Mouse (Mus musculus): Measurements from ENCODE around the gene Ap1b1. TPM values are rescaled to one million over a fixed set of nuclear protein-coding genes. Genes with fewer than 3 reads are reported as not detected.

The Ap1b1 gene
- polyA plus RNA-seq, 1 experiment: 140 TPM

DNA sequence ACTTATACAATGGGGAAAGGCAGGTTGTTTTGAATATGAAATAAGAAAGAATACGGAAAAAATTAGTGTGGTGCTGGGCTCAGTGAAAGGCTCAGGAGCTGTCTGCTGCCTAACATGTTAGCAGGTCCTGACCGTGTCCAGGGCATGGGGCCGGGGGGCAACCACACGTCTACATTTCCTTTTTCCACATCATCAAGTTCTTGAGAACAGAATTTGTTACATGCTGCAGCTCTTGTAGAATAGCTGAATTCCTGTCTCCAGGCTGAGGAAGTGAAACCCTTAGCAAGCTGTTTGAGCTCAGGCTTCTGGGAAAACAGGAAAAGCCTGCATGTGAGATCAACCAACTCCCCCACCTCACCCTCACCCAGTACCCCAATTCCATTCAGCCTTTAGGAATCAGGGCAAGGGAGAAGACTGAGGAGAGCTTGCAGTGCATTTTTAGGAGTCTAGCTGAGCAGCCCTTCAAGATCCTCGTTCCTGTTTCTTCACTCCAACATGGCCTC lies 25.6 kb downstream of the Ap1b1 start:
- Histone ChIP-seq H3K36me3 (ENCODE audit: control insufficient read depth, insufficient read depth, low read length) (peaks cover 63% of the 10 kb centered on the region), H3K27ac (ENCODE audit: control insufficient read depth, insufficient read depth, low read length) (no peak overlapping the region), H3K4me1 (replicated peaks; ENCODE audit: control insufficient read depth, insufficient read depth, low read length) (no peaks in the 10 kb centered on the region; the same call in 1 of the 2 replicates), H3K4me3 (ENCODE audit: control insufficient read depth, insufficient read depth, low read length) (no peak overlapping the region), H3K27me3 (ENCODE audit: control insufficient read depth, insufficient read depth, low read length) (no peaks in the 10 kb centered on the region)
- WGBS: 93% methylated on average over 5 of the region's 5 CpGs
- no peak for TF ChIP-seq POLR2A (IDR thresholded peaks at IDR 0.05; ENCODE audit: control insufficient read depth, extremely low read depth, insufficient read depth, low read length, poor library complexity)
- TF ChIP-seq CTCF (IDR thresholded peaks at IDR 0.05; ENCODE audit: borderline replicate concordance, control insufficient read depth, extremely low read depth, insufficient read depth, low read length, poor library complexity): no peak
- no peak for DNase-seq

DNA sequence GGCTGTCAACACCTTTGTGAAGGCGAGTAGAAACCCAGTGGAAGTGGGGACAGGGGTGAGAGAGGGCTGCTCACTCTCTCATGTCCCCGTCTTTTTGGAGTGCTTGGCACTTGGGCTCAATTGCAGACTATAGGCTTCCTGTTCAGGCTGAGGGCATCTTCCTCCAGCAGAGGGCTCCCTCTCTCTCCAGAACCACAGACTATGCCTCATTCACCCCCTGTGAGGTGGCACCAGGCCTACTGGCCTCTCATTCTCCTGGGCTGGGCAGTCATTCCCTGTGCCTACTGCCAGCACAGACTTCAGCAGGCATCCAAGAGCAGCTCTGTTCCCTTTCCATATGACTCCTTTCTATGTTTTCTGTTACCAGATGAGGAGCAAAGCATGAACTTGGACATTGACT lies 29.1 kb downstream of the Ap1b1 start:
- peak; percentile 54 for DNase-seq
- H3K27me3 ChIP-seq (ENCODE audit: control insufficient read depth, insufficient read depth, low read length): no peaks in the 10 kb centered on the region
- H3K27ac ChIP-seq (ENCODE audit: control insufficient read depth, insufficient read depth, low read length): no peak overlapping the region
- 71% methylated on average over 2 of the region's 2 CpGs for WGBS
- peaks cover 85% of the 10 kb centered on the region for H3K36me3 ChIP-seq (ENCODE audit: control insufficient read depth, insufficient read depth, low read length)
- no peak for TF ChIP-seq POLR2A (IDR thresholded peaks at IDR 0.05; ENCODE audit: control insufficient read depth, extremely low read depth, insufficient read depth, low read length, poor library complexity)
- TF ChIP-seq CTCF (IDR thresholded peaks at IDR 0.05; ENCODE audit: borderline replicate concordance, control insufficient read depth, extremely low read depth, insufficient read depth, low read length, poor library complexity): peak; percentile 61; the same call in 1 of the 2 replicates
- H3K4me3 ChIP-seq (ENCODE audit: control insufficient read depth, insufficient read depth, low read length): no peak overlapping the region
- H3K4me1 ChIP-seq (replicated peaks; ENCODE audit: control insufficient read depth, insufficient read depth, low read length): no peaks in the 10 kb centered on the region; the same call in 1 of the 2 replicates

- no peaks in the 10 kb centered on the region; the same call in 1 of the 2 replicates for H3K4me1 ChIP-seq (replicated peaks; ENCODE audit: control insufficient read depth, insufficient read depth, low read length)
- no peak overlapping the region for H3K27ac ChIP-seq (ENCODE audit: control insufficient read depth, insufficient read depth, low read length)
- peaks cover 84% of the 10 kb centered on the region for H3K36me3 ChIP-seq (ENCODE audit: control insufficient read depth, insufficient read depth, low read length)
- WGBS: 96% methylated on average over 5 of the region's 5 CpGs
- TF ChIP-seq POLR2A (IDR thresholded peaks at IDR 0.05; ENCODE audit: control insufficient read depth, extremely low read depth, insufficient read depth, low read length, poor library complexity): no peak
- TF ChIP-seq CTCF (IDR thresholded peaks at IDR 0.05; ENCODE audit: borderline replicate concordance, control insufficient read depth, extremely low read depth, insufficient read depth, low read length, poor library complexity): no peak
- DNase-seq: no peak
- H3K4me3 ChIP-seq (ENCODE audit: control insufficient read depth, insufficient read depth, low read length): no peak overlapping the region
- no peaks in the 10 kb centered on the region for H3K27me3 ChIP-seq (ENCODE audit: control insufficient read depth, insufficient read depth, low read length)
Observed at GRCm38 (mm10) chr11:5016286-5016685, 29.7 kb downstream of the Ap1b1 start.

GRCm38 (mm10) chr11:5017506-5017905 lies 30.9 kb downstream of the Ap1b1 start:
- Histone ChIP-seq H3K27ac (ENCODE audit: control insufficient read depth, insufficient read depth, low read length) (no peak overlapping the region), H3K4me1 (replicated peaks; ENCODE audit: control insufficient read depth, insufficient read depth, low read length) (no peaks in the 10 kb centered on the region; the same call in 1 of the 2 replicates), H3K27me3 (ENCODE audit: control insufficient read depth, insufficient read depth, low read length) (no peaks in the 10 kb centered on the region), H3K4me3 (ENCODE audit: control insufficient read depth, insufficient read depth, low read length) (no peak overlapping the region), H3K36me3 (ENCODE audit: control insufficient read depth, insufficient read depth, low read length) (peaks cover 79% of the 10 kb centered on the region)
- TF ChIP-seq CTCF (IDR thresholded peaks at IDR 0.05; ENCODE audit: borderline replicate concordance, control insufficient read depth, extremely low read depth, insufficient read depth, low read length, poor library complexity): no peak
- no peak for TF ChIP-seq POLR2A (IDR thresholded peaks at IDR 0.05; ENCODE audit: control insufficient read depth, extremely low read depth, insufficient read depth, low read length, poor library complexity)
- DNase-seq: no peak
- WGBS: 90% methylated on average over 6 of the region's 6 CpGs

DNA sequence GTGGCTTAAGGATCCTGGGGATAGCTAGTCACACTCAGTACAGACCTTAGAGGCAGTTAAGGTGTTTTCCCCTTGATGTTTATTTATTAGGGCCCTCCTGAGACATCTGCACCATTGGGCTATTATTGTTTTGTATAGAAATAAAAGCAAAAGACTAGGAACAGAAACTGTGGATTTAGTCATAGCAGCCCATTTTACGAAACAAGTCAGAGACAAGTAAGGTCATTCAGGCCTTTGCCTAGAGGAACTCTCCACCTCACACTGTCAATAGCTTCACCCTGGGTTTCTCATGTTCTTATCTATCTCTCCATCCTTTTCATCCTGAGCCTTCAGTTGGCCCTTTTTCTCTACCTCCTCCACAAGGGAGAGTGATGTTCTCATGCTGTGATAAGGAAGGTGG lies 38.5 kb downstream of the Ap1b1 start:
- no peak for DNase-seq
- Histone ChIP-seq H3K27me3 (ENCODE audit: control insufficient read depth, insufficient read depth, low read length) (no peaks in the 10 kb centered on the region), H3K4me1 (replicated peaks; ENCODE audit: control insufficient read depth, insufficient read depth, low read length) (no peaks in the 10 kb centered on the region), H3K4me3 (ENCODE audit: control insufficient read depth, insufficient read depth, low read length) (no peak overlapping the region), H3K27ac (ENCODE audit: control insufficient read depth, insufficient read depth, low read length) (no peak overlapping the region), H3K36me3 (ENCODE audit: control insufficient read depth, insufficient read depth, low read length) (peaks cover 67% of the 10 kb centered on the region)
- WGBS: 94% methylated on average over 1 of the region's 1 CpGs
- no peak for TF ChIP-seq CTCF (IDR thresholded peaks at IDR 0.05; ENCODE audit: borderline replicate concordance, control insufficient read depth, extremely low read depth, insufficient read depth, low read length, poor library complexity)

- no peak overlapping the region for H3K27ac ChIP-seq (ENCODE audit: control insufficient read depth, insufficient read depth, low read length)
- H3K27me3 ChIP-seq (ENCODE audit: control insufficient read depth, insufficient read depth, low read length): no peaks in the 10 kb centered on the region
- DNase-seq: no peak
- H3K36me3 ChIP-seq (ENCODE audit: control insufficient read depth, insufficient read depth, low read length): peaks cover 68% of the 10 kb centered on the region
- H3K4me3 ChIP-seq (ENCODE audit: control insufficient read depth, insufficient read depth, low read length): no peak overlapping the region
- H3K4me1 ChIP-seq (replicated peaks; ENCODE audit: control insufficient read depth, insufficient read depth, low read length): no peaks in the 10 kb centered on the region
- no peak for TF ChIP-seq POLR2A (IDR thresholded peaks at IDR 0.05; ENCODE audit: control insufficient read depth, extremely low read depth, insufficient read depth, low read length, poor library complexity)
- TF ChIP-seq CTCF (IDR thresholded peaks at IDR 0.05; ENCODE audit: borderline replicate concordance, control insufficient read depth, extremely low read depth, insufficient read depth, low read length, poor library complexity): no peak
- over 99% methylated on average over 7 of the region's 7 CpGs for WGBS
Observed at GRCm38 (mm10) chr11:5028228-5028627, 41.6 kb downstream of the Ap1b1 start.

- no peaks in the 10 kb centered on the region for H3K27me3 ChIP-seq (ENCODE audit: control insufficient read depth, insufficient read depth, low read length)
- no peak overlapping the region for H3K27ac ChIP-seq (ENCODE audit: control insufficient read depth, insufficient read depth, low read length)
- H3K4me1 ChIP-seq (replicated peaks; ENCODE audit: control insufficient read depth, insufficient read depth, low read length): no peaks in the 10 kb centered on the region
- H3K4me3 ChIP-seq (ENCODE audit: control insufficient read depth, insufficient read depth, low read length): no peak overlapping the region
- no peak for DNase-seq
- no peak for TF ChIP-seq POLR2A (IDR thresholded peaks at IDR 0.05; ENCODE audit: control insufficient read depth, extremely low read depth, insufficient read depth, low read length, poor library complexity)
- TF ChIP-seq CTCF (IDR thresholded peaks at IDR 0.05; ENCODE audit: borderline replicate concordance, control insufficient read depth, extremely low read depth, insufficient read depth, low read length, poor library complexity): no peak
- 99% methylated on average over 10 of the region's 10 CpGs for WGBS
- peaks cover 61% of the 10 kb centered on the region for H3K36me3 ChIP-seq (ENCODE audit: control insufficient read depth, insufficient read depth, low read length)
Observed at GRCm38 (mm10) chr11:5032706-5033105, 46.1 kb downstream of the Ap1b1 start.

Measured in thymus, adult 2 months (tissue).